Mouse (Mus musculus) liver (tissue): Measurements from ENCODE around the gene Gmfb.
"Not testable (repeated sequence)": the region's sequence is repeated elsewhere in the genome, so short reads cannot be mapped to it uniquely, and the experiment has no call there.

Experiments
- DNase-seq: peaks from one replicate; pipeline ENCODE4 v3.0.0-alpha.2; 2020; ENCODE audit warnings: mixed read lengths

The Gmfb gene

GRCm38 (mm10) chr14:46821873-46822716, at the start of gene Gmfb:
TSS of gene Gmfb (minus strand) at chr14:46822242.
- DNase-seq: peak; percentile 94

GRCm38 (mm10) chr14:46862922-46863321, 40.9 kb upstream of the Gmfb start:
- no peak for DNase-seq

GRCm38 (mm10) chr14:46853677-46854076, 31.6 kb upstream of the Gmfb start:
- DNase-seq: no peak

- no peak for DNase-seq
These were observed 27.7 kb upstream of the Gmfb start for GRCm38 (mm10) chr14:46849769-46850168.

- no peak for DNase-seq
These were observed 26.7 kb upstream of the Gmfb start for GRCm38 (mm10) chr14:46848736-46849135.

GRCm38 (mm10) chr14:46848063-46848590, 26.1 kb upstream of the Gmfb start:
- no peak for DNase-seq

- DNase-seq: no peak
These were observed 23.7 kb upstream of the Gmfb start for GRCm38 (mm10) chr14:46845706-46846105.

- DNase-seq: no peak
These were observed 17.3 kb upstream of the Gmfb start for GRCm38 (mm10) chr14:46839326-46839725.

GRCm38 (mm10) chr14:46832354-46833272, 10.6 kb upstream of the Gmfb start:
- DNase-seq: peak; percentile 45

- DNase-seq: peak; percentile 98
These were observed 9.8 kb upstream of the Gmfb start, which contains the start of gene Cgrrf1 for GRCm38 (mm10) chr14:46831837-46832333. TSS of gene Cgrrf1 (plus strand) at chr14:46832125.

- DNase-seq: no peak
These were observed 9.3 kb upstream of the Gmfb start for GRCm38 (mm10) chr14:46831295-46831694.

GRCm38 (mm10) chr14:46827430-46827829, 5.4 kb upstream of the Gmfb start:
- DNase-seq: peak; percentile 29

GRCm38 (mm10) chr14:46823996-46824395, 2.0 kb upstream of the Gmfb start:
- DNase-seq: no peak

GRCm38 (mm10) chr14:46821271-46821872, 670 bp downstream of the Gmfb start:
- peak; percentile 9 for DNase-seq

- DNase-seq: not testable (repeated sequence)
These were observed 2.1 kb downstream of the Gmfb start for GRCm38 (mm10) chr14:46819961-46820360.

- no peak for DNase-seq
These were observed 3.3 kb downstream of the Gmfb start for GRCm38 (mm10) chr14:46818743-46819142.

- no peak for DNase-seq
These were observed 5.0 kb downstream of the Gmfb start for GRCm38 (mm10) chr14:46816916-46817622.

GRCm38 (mm10) chr14:46815640-46816039, 6.4 kb downstream of the Gmfb start:
- DNase-seq: peak; percentile 50

- no peak for DNase-seq
These were observed 14.1 kb downstream of the Gmfb start for GRCm38 (mm10) chr14:46807927-46808326.

- no peak for DNase-seq
These were observed 15.9 kb downstream of the Gmfb start for GRCm38 (mm10) chr14:46806186-46806585.

GRCm38 (mm10) chr14:46803791-46804190, 18.3 kb downstream of the Gmfb start:
- no peak for DNase-seq

GRCm38 (mm10) chr14:46803259-46803658, 18.8 kb downstream of the Gmfb start:
- DNase-seq: no peak
